Mouse (Mus musculus) kidney, adult 2 months (tissue): ENCODE data around the gene Tuba1c. TPM values are rescaled to one million over a fixed set of nuclear protein-coding genes. Genes with fewer than 3 reads are reported as not detected.
A peak's percentile ranks its signal among the peaks of the same experiment; 100 is the strongest.

ENCODE experiments used
- DNase-seq: peaks from one replicate; pipeline ENCODE4 v3.0.0; 2021
- H3K27ac ChIP-seq: fragments of 200-500 bp; 2 replicates; pipeline ENCODE4 v1.5.1; 2012; ENCODE audit warnings: low read depth, low read length, control low read depth, inconsistent platforms; ENCODE audit not compliant: insufficient read depth
- H3K27me3 ChIP-seq: fragments of 200-500 bp; replicated peaks from 2 replicates; pipeline ENCODE4 v1.6.1; 2012; ENCODE audit warnings: mild to moderate bottlenecking, moderate library complexity, low read length, inconsistent platforms; ENCODE audit not compliant: control insufficient read depth, insufficient read depth
- H3K36me3 ChIP-seq: fragments of 200-500 bp; 2 replicates; pipeline ENCODE4 v1.6.1; 2012; ENCODE audit warnings: mild to moderate bottlenecking, moderate library complexity, low read length, inconsistent platforms; ENCODE audit not compliant: control insufficient read depth, insufficient read depth
- H3K4me1 ChIP-seq: fragments of 200-500 bp; 2 replicates; pipeline ENCODE4 v1.6.1; 2011; ENCODE audit warnings: low read length; ENCODE audit not compliant: control insufficient read depth, insufficient read depth
- H3K4me3 ChIP-seq: fragments of 200-500 bp; 2 replicates; pipeline ENCODE4 v1.5.1; 2011; ENCODE audit warnings: mild to moderate bottlenecking, low read depth, low read length, control low read depth; ENCODE audit not compliant: insufficient read depth
- CTCF ChIP-seq: fragments of 200-500 bp; conservative IDR thresholded peaks from 2 replicates; pipeline ENCODE4 v1.5.1; 2011; ENCODE audit warnings: low read depth, mild to moderate bottlenecking, control low read depth, low read length, moderate library complexity, mixed read lengths; ENCODE audit not compliant: insufficient read depth, insufficient read length
- POLR2A ChIP-seq: fragments of 200-500 bp; IDR thresholded peaks from one replicate; pipeline ENCODE4 v1.6.1; 2011; ENCODE audit warnings: low read depth, low read length, control low read depth
- WGBS: fragments of 180-500 bp; shearing (Covaris S2); methylation state at CpG from one replicate; pipeline ENCODE4 v1.1.7; 2018; 5-methylcytosine and 5-hydroxymethylcytosine counted together
- polyA plus RNA-seq: library from polyadenylated mRNA; depleted of rRNA; stranded (reverse); fragments of >200 nt; gene quantifications from 2 replicates; pipeline ENCODE4 v1.2.3, GENCODE M21; 2012

The Tuba1c gene
- polyA plus RNA-seq, 1 experiment = 128 TPM

- 32% methylated on average over 9 of the region's 9 CpGs for WGBS
- no peak for TF ChIP-seq CTCF
- TF ChIP-seq POLR2A = no peak
- H3K4me1 ChIP-seq = peaks cover 12% of the 10 kb centered on the region; the same call in 1 of the 2 replicates
- peak overlapping the region; percentile 29; the same call in 1 of the 2 replicates for H3K27ac ChIP-seq
- no peak overlapping the region for H3K4me3 ChIP-seq
- no peaks in the 10 kb centered on the region for H3K36me3 ChIP-seq
- DNase-seq = peak; percentile 79
- H3K27me3 ChIP-seq = no peaks in the 10 kb centered on the region
These were observed 15.1 kb upstream of the Tuba1c start for GRCm38 (mm10) chr15:99014496-99015030.

DNA sequence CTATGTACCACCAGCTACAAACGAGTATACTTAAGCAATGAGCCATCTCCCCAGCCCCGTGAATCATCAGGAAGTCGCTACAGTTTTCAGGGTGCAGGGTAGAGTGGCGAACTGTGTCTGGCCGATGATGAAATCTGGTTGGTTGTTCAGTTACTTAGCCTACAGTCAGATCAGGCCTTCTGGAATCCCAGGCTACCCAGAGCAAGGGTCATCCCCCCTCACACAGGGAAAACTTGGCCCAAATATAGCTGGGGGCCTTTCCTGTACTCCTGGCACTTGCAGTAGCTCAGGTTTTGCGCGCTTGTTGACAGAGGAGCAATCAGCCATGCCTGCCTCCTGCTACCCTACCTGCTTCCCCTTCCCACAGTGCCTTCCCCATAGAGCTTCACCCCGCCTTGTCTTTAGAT, 12.3 kb upstream of the Tuba1c start:
- TF ChIP-seq CTCF (no peak), POLR2A (no peak)
- peaks cover 12% of the 10 kb centered on the region; the same call in 1 of the 2 replicates for H3K4me1 ChIP-seq
- peak overlapping the region; percentile 98 for H3K27ac ChIP-seq
- H3K36me3 ChIP-seq = no peaks in the 10 kb centered on the region
- no peaks in the 10 kb centered on the region for H3K27me3 ChIP-seq
- H3K4me3 ChIP-seq = no peak overlapping the region
- DNase-seq = peak; percentile 77
- 37% methylated on average over 8 of the region's 8 CpGs for WGBS

DNA sequence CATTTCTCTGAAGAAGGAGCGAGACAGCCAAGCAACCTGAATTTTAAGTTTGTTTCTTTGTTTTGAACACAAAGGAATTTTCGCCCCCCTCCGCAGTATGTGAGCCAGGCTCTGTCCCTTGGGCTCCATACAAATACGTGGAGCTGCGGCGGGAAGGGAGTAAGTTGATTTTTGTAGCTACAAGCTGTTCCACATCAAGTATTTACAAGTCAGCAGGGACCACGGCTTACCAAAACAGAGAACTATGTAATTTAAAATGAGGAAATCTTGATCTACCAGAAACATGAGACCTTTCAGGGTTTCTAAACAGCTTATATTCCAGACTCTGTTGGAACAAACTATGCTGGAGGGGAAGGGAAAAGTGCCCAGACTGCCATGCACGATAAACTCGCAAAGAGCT, 11.7 kb upstream of the Tuba1c start:
- no peak for TF ChIP-seq CTCF
- 46% methylated on average over 9 of the region's 9 CpGs for WGBS
- DNase-seq = peak; percentile 79
- Histone ChIP-seq H3K27ac (peak overlapping the region; percentile 98), H3K36me3 (no peaks in the 10 kb centered on the region), H3K4me3 (no peak overlapping the region), H3K27me3 (no peaks in the 10 kb centered on the region), H3K4me1 (peaks cover 12% of the 10 kb centered on the region; the same call in 1 of the 2 replicates)

- DNase-seq = no peak
- Histone ChIP-seq H3K4me1 (peaks cover 12% of the 10 kb centered on the region; the same call in 1 of the 2 replicates), H3K27me3 (no peaks in the 10 kb centered on the region), H3K4me3 (no peak overlapping the region), H3K36me3 (no peaks in the 10 kb centered on the region), H3K27ac (peak overlapping the region; percentile 98)
- WGBS = 70% methylated on average over 4 of the region's 4 CpGs
- no peak for TF ChIP-seq POLR2A
- TF ChIP-seq CTCF = no peak
These were observed 11.1 kb upstream of the Tuba1c start for GRCm38 (mm10) chr15:99018630-99019029.

- 57% methylated on average over 8 of the region's 8 CpGs for WGBS
- Histone ChIP-seq H3K4me3 (no peak overlapping the region), H3K27me3 (no peaks in the 10 kb centered on the region), H3K4me1 (peaks cover 12% of the 10 kb centered on the region; the same call in 1 of the 2 replicates), H3K36me3 (no peaks in the 10 kb centered on the region), H3K27ac (peak overlapping the region; percentile 98)
- TF ChIP-seq CTCF (no peak), POLR2A (no peak)
- DNase-seq = peak; percentile 62
These were observed 10.3 kb upstream of the Tuba1c start for GRCm38 (mm10) chr15:99019436-99019835.

DNA sequence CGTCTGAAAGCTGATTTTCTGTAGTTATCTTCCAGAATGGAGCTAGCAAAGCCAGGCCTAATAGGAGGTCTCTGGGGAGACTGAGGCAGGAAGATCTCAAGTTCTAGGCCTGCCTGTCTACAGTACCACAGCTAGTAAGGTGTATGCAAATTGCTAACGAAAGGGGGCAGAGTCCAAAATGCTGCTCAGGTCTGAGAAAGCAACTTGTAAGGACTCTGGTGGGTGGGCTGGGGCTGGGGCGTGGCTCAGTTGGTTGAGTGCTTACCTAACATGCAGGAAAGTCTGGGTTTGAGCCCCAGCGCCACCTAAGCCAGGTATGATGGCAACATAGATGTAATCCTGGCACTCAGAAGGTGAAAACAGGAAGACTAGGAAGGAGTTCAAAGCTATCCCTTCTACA, 9.5 kb upstream of the Tuba1c start:
- Histone ChIP-seq H3K27ac (peak overlapping the region; percentile 42; the same call in 1 of the 2 replicates), H3K4me1 (peaks cover 12% of the 10 kb centered on the region; the same call in 1 of the 2 replicates), H3K27me3 (no peaks in the 10 kb centered on the region), H3K36me3 (no peaks in the 10 kb centered on the region), H3K4me3 (no peak overlapping the region)
- 85% methylated on average over 4 of the region's 4 CpGs for WGBS
- DNase-seq = no peak
- TF ChIP-seq POLR2A (no peak), CTCF (no peak)

DNA sequence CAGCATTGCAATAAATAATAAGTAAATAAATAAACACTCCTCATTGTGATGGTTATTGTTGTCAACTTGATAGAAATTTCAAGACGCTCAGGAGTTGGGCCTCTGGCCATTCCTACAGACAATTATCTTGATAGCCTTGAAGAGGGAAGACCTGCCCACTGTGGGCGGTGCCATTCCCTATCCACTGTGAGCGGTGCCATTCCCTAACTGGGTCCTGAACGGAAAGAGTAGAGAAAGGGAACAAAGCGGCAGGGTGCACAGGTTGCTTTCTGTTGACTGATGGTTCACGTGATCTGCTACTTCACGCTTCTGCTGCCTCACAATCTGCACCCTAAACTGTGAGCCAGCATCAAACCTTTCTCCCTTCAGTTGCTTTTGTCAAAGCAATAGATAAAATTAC, 8.4 kb upstream of the Tuba1c start:
- H3K4me3 ChIP-seq = no peak overlapping the region
- no peak overlapping the region for H3K27ac ChIP-seq
- no peak for TF ChIP-seq CTCF
- no peak for TF ChIP-seq POLR2A
- no peaks in the 10 kb centered on the region for H3K27me3 ChIP-seq
- H3K4me1 ChIP-seq = peaks cover 12% of the 10 kb centered on the region; the same call in 1 of the 2 replicates
- 98% methylated on average over 7 of the region's 7 CpGs for WGBS
- no peak for DNase-seq
- no peaks in the 10 kb centered on the region for H3K36me3 ChIP-seq
